Mouse (Mus musculus) myocyte (in vitro differentiated cells): Measurements from ENCODE around the gene Etv1.

Experiments used
- CEBPB ChIP-seq: IDR thresholded peaks from 2 replicates; pipeline ENCODE4 v1.6.1; 2011; ENCODE audit warnings: mild to moderate bottlenecking, moderate library complexity; ENCODE audit not compliant: poor library complexity, insufficient read depth, severe bottlenecking
- E2F4 ChIP-seq: IDR thresholded peaks from one replicate; pipeline ENCODE4 v1.6.1; 2011; ENCODE audit warnings: mild to moderate bottlenecking, control low read depth, moderate library complexity; ENCODE audit not compliant: insufficient read depth
- MAX ChIP-seq: IDR thresholded peaks from one replicate; pipeline ENCODE4 v1.6.1; 2011; ENCODE audit warnings: low read depth, mild to moderate bottlenecking, control low read depth
- POLR2A ChIP-seq: IDR thresholded peaks from one replicate; pipeline ENCODE4 v1.6.1; 2011; ENCODE audit warnings: low read depth, mild to moderate bottlenecking, control low read depth, moderate library complexity; ENCODE audit not compliant: insufficient read length
- POLR2AphosphoS2 ChIP-seq: IDR thresholded peaks from one replicate; pipeline ENCODE4 v1.6.1; 2011; ENCODE audit warnings: low read depth, control low read depth; ENCODE audit not compliant: insufficient read length
- TCF12 ChIP-seq: IDR thresholded peaks from one replicate; pipeline ENCODE4 v1.6.1; 2011; ENCODE audit warnings: mild to moderate bottlenecking, control low read depth; ENCODE audit not compliant: poor library complexity, insufficient read depth, severe bottlenecking
- USF1 ChIP-seq: IDR thresholded peaks from one replicate; pipeline ENCODE4 v1.6.1; 2011; ENCODE audit warnings: low read depth, mild to moderate bottlenecking, control low read depth, moderate library complexity

DNA sequence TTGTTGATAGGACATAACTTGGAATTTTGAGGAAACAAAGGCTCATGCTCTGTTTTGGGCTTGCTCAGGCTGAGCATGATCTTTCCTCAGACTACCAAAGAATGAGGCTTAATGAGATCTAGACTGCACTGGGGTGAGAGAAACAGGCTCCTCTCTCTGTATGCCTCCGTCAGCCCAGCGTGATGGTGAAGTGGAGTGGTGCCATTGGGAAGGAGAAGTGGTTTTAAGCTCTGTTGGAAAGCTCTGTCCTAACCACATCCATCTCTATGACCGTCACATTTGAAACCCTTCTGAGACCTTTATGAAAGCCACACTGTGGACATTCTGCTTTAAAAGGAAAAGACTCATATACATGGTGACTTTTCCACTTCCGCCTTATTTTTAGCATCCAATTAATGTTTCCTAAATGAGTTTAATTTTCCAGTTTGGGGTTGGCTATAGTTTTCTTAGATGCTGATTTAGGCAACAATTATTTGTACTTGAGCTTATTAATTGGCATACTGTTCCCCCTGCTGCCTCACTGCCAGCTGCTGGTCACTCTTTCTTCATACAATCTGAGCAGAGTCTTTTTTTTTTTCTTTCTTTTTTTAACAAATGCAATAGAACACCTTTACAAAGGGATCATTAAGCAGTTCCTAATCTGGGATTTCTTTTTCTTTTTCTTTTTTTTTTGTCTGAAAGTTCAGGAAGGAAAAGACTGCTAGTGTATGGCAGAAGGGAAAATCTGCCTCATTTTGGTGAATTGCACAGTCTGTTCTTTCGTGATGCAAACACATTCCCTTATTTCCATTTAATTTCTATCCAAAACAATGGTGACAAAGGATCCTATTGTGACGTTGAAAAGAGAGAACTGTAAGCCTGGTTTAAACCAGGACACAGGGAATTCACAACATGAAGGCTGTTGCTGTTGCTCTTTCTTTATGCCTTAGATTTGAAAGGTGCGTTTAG is 81.3 kb downstream of the Etv1 start:
- TF ChIP-seq TCF12 (no peak), CEBPB (no peak), POLR2A (no peak), E2F4 (no peak), POLR2AphosphoS2 (no peak), MAX (no peak), USF1 (no peak)
